ENCODE assay signal across 13 mouse cellular contexts in the genomic region with DNA sequence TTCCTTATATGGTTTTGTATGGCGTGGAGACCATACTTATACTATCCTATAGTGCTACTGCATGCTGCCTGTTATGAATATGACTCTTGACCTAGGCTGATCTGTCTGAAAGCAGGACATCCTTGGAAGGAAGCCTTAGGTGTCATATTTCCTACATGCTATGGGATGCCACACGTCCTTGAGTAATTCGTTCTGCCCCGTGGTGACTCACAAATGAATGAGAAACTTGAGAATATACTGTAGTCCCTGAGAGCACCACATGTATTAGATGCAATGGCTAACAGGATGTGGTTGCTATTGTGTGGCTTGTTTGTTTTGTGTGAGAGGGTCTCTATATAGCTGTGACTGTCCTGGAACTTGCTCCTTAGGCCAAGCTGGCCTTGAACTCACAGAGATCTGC.
"Had no signal": no experiment of that assay in that cellular context is flagged by ENCODE, and none has a peak within 500 bp of the region (broad histone marks: within the 10 kb centered on the region; RNA-seq: fewer than 3 reads in every experiment).

No protein-coding gene starts in this region.

- H3K4me3 ChIP-seq: liver, embryonic 15.5 days; midbrain, embryonic 10.5 days; midbrain, embryonic 12.5 days; neural tube, embryonic 12.5 days had no signal

- H3K27me3 ChIP-seq: liver, embryonic 15.5 days; midbrain, embryonic 12.5 days; neural tube, embryonic 12.5 days had no signal

- H3K36me3 ChIP-seq: liver, embryonic 15.5 days; midbrain, embryonic 10.5 days; midbrain, embryonic 12.5 days; neural tube, embryonic 12.5 days had no signal

- DNase-seq: liver, postnatal 0 days; lung, embryonic 14.5 days; lung, postnatal 10 days; lung, postnatal 4 days; midbrain, embryonic 14.5 days; right cerebral cortex, postnatal 14 days; thymus, adult 18-20 months; thymus, postnatal 14 days; thymus, postnatal 36 days had no signal

- H3K4me2 ChIP-seq: liver, embryonic 15.5 days; lung, embryonic 14.5 days; midbrain, embryonic 12.5 days; neural tube, embryonic 12.5 days had no signal
